Mouse (Mus musculus) megakaryocyte, embryonic 14.5 days (primary cell): ENCODE results near the gene Prrxl1.

Source experiments
- FLI1 ChIP-seq: IDR thresholded peaks from 2 replicates; pipeline ENCODE4 v1.6.1; 2012; ENCODE audit warnings: low read length, inconsistent platforms, mixed read lengths
- GATA1 ChIP-seq: IDR thresholded peaks from 3 replicates; pipeline ENCODE4 v1.6.1; 2012; ENCODE audit warnings: mixed read lengths, low read length, inconsistent platforms, borderline replicate concordance

- TF ChIP-seq FLI1, result no peak
- TF ChIP-seq GATA1, result no peak
These were observed 8.8 kb upstream of the Prrxl1 start for GRCm38 (mm10) chr14:32590377-32590776.
